Mouse (Mus musculus): Measurements from ENCODE around the gene Gigyf1. TPM values are rescaled to one million over a fixed set of nuclear protein-coding genes. Genes with fewer than 3 reads are reported as not detected.
A peak's percentile ranks its signal among the peaks of the same experiment; 100 is the strongest.

Gigyf1 gene
- polyA plus RNA-seq, 1 experiment from 2014 or later, result 23.5 TPM

DNA sequence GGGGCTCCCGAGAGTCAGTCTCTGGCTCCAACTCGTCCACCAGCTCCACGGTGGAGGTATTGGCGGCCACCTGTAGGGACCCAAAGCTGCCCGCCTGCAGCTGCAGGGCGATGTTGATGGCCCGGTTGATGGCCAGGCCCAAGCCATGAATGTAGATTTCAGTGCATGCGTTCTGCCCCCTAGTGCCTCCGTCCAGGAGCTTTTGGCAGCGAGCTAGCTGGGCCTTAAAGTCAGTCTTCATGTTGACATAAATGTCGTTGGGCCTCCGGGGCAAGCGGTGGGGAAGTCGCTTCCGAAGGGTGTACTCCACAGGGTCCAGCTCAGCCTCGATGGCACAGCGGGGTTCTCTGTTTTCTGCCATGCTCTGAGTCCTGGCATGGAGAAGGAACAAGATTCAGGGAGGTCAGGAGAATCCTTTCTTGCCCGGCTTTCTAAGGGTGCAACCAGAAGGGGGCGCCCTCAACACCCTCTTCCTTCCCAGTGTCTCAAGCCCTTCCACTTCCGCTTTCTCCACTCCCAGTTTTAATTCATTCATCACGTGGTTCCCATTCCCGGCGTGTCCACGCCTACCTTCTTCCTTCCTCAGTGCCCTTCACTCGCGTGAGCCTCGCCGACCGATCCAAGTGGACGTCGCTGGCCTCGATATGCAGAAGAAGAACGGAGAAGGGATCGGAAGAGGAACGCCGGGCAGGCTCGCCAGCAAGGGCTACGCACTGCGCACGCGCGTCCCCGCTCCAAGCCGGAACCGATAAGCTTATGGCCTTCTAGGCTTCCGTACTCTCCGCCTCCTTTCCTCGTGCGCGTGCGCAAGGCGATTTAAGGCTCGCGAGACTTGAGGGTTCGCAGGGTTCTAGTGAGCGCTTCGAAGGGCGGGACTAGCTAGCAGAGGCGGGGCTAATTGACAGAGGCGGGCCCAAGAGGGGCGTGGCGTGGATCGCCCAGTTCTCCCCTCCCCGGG, 16.4 kb upstream of the Gigyf1 start, which contains the start of gene Pop7:
TSS of gene Pop7 (minus strand) at position 810 of the 958 bp plus-strand sequence.
- no peaks in the 10 kb centered on the region for H3K9me3 ChIP-seq
- no peaks in the 10 kb centered on the region for H3K36me3 ChIP-seq (replicated peaks)
- H3K27me3 ChIP-seq (replicated peaks), result no peaks in the 10 kb centered on the region
- peak within 1 kb of the TSS; percentile 64 for H3K4me3 ChIP-seq
- peak within 1 kb of the TSS; percentile 98 for H3K27ac ChIP-seq
- H3K9ac ChIP-seq, result peak within 1 kb of the TSS; percentile 70
- 2% methylated on average over 64 of the region's 64 CpGs for WGBS
- ATAC-seq (replicated peaks), result peak; percentile 95
- peak within 1 kb of the TSS; percentile 83 for H3K4me2 ChIP-seq
- H3K4me1 ChIP-seq, result peaks cover 18% of the 10 kb centered on the region

DNA sequence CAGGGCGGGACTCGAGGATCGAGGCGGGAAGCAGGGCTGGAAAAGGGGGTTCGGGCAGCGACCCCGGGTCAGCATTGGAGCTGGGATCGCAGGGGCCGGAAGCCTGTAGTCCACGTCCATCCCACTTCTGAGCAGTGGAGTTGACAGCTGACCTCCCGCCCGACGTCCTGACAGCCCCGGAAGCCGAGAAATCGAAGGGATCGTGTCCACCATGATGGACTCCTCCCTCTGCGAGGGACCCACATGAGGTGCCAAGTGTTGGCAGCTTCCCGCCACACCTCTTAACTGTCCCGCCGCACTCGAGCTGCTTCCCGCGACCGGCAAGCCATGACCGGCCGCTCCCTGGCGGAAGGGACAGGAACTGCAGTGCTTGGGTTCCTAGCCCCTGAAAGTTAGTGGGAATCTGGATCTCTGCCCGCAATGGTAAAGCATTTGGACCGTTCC, 15.7 kb upstream of the Gigyf1 start:
- WGBS, result under 1% methylated on average over 30 of the region's 30 CpGs
- H3K27ac ChIP-seq, result peak overlapping the region; percentile 98
- H3K4me3 ChIP-seq, result peak overlapping the region; percentile 64
- peaks cover 18% of the 10 kb centered on the region for H3K4me1 ChIP-seq
- no peaks in the 10 kb centered on the region for H3K27me3 ChIP-seq (replicated peaks)
- peak overlapping the region; percentile 56 for H3K9ac ChIP-seq
- ATAC-seq (replicated peaks), result peak; percentile 84
- H3K4me2 ChIP-seq, result peak overlapping the region; percentile 83
- no peaks in the 10 kb centered on the region for H3K36me3 ChIP-seq (replicated peaks)
- no peaks in the 10 kb centered on the region for H3K9me3 ChIP-seq

DNA sequence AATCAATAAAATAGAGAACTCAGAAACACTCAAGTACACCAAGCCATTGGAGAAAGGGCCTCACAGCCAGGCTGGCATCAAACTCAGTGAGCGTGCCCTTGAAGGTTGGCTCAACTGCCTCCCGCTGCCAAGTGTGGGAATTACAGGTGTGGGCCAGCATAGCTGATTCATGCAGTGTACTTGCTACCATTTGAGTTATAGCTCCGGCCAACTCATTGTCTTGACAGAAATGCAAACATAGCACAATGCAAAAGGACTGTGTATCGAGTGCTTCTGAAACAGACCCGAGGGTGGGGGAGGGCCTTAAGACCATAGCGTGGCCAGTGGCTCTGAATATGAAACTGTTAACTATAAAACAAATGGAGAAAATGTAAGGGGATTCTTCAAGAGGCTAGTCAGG, 14.3 kb upstream of the Gigyf1 start:
- H3K27ac ChIP-seq, result no peak overlapping the region

DNA sequence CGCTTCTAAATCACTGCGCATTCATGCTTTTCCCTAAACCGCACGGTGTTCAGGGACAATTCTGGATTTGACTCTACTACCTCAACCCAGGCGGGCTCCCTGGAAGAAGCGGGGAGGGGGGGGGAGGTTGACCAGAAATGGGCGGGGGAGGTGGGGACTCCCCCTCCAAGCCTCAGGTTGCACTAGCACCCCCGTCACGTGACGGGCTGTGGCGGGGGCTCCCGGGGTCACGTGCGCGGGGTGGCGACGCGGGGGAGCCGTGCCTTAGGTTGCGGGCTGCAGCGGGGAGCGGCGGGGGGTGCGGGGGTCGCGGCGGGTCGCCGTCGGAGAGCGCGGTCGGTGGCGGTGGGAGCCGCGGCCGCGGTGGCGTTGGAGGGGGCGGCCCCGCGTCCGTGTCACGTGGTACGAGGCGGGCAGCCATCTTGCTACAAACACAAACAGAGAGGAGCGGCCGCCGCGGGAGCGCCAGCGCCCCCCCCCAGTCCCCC, 8.3 kb upstream of the Gigyf1 start:
- Histone ChIP-seq H3K9me3 (no peaks in the 10 kb centered on the region), H3K4me1 (peaks cover 41% of the 10 kb centered on the region), H3K9ac (peak overlapping the region; percentile 96), H3K27me3 (replicated peaks) (no peaks in the 10 kb centered on the region), H3K27ac (peak overlapping the region; percentile 86), H3K4me3 (peak overlapping the region; percentile 93), H3K36me3 (replicated peaks) (no peaks in the 10 kb centered on the region), H3K4me2 (peak overlapping the region; percentile 82)
- ATAC-seq (replicated peaks), result peak; percentile 62
- 2% methylated on average over 37 of the region's 52 CpGs for WGBS

More for the DNA sequence above, 14.3 kb upstream of the Gigyf1 start:
- Histone ChIP-seq H3K27me3 (replicated peaks) (no peaks in the 10 kb centered on the region), H3K4me3 (no peak overlapping the region), H3K9me3 (no peaks in the 10 kb centered on the region), H3K4me1 (peaks cover 18% of the 10 kb centered on the region), H3K36me3 (replicated peaks) (no peaks in the 10 kb centered on the region), H3K4me2 (no peak overlapping the region), H3K9ac (no peak overlapping the region)
- no peak for ATAC-seq (replicated peaks)
- 87% methylated on average over 6 of the region's 6 CpGs for WGBS

DNA sequence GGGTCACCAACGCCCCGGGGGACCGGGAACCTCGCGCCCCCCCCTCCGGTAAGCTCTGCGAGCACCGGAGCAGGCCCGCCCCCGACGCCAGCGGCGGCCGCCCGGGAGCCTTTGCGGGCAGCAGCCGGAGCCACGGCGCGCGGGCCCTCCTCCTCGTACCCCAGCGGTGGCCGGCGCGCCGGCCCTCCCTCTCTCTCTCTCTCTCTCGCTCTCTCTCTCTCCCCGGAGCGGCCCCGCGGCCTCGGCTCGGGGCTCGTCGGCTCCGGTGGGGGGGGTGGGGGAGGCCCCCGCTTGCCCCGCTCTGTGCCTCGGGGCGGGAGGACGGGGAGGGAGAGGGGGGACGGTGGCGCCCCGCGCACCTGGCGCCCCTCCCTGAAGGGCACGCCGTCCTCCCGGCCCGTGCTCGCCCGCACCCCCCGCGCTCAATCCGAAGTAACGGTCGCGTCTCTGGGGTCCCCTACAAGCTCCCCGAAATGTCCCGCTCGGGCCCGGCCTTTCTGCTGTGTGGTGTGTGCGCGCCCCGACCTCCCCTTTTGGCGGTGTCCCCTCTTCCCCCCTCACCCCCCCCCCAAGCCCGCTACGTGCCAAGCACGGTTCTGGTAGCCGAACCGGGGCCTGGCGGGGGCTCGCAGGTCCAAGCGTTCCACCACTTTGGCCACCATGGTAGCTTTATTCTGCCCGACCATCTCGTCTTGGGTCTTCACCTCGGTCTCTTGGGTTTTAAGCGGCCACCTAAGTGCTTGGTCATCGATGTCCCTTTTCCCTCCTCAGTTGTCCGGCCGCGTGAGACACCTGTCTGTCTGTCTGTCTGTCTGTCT, 7.6 kb upstream of the Gigyf1 start:
- peak overlapping the region; percentile 93 for H3K4me3 ChIP-seq
- WGBS, result under 1% methylated on average over 51 of the region's 83 CpGs
- no peaks in the 10 kb centered on the region for H3K27me3 ChIP-seq (replicated peaks)
- no peaks in the 10 kb centered on the region for H3K36me3 ChIP-seq (replicated peaks)
- H3K9ac ChIP-seq, result peak overlapping the region; percentile 96
- no peaks in the 10 kb centered on the region for H3K9me3 ChIP-seq
- peaks cover 48% of the 10 kb centered on the region for H3K4me1 ChIP-seq
- peak overlapping the region; percentile 86 for H3K27ac ChIP-seq
- ATAC-seq (replicated peaks), result peak; percentile 41
- peak overlapping the region; percentile 82 for H3K4me2 ChIP-seq

DNA sequence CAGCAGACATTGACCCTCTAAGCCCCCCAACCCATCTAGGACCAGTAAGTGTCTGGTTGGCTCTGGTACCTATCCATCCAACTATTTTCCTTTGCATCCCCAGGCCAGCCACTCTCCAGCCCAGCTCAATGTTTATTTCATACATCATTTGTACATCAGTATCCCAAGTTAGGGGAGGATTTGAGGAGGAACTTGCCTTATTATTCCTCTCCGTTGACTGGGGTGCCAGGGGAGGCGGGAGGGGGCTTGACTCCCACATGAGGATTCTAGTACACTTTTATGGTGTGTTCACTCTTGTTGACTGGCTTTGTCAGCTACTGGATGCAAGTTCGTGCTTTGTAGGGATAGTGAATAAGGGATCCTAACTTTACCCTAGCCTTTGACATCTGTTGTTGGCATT, 6.6 kb upstream of the Gigyf1 start:
- Histone ChIP-seq H3K36me3 (replicated peaks) (no peaks in the 10 kb centered on the region), H3K4me1 (peaks cover 52% of the 10 kb centered on the region), H3K4me3 (peak overlapping the region; percentile 93), H3K27me3 (replicated peaks) (no peaks in the 10 kb centered on the region), H3K27ac (peak overlapping the region; percentile 86), H3K9ac (peak overlapping the region; percentile 96), H3K9me3 (no peaks in the 10 kb centered on the region), H3K4me2 (peak overlapping the region; percentile 82)
- ATAC-seq (replicated peaks), result no peak
- WGBS, result 60% methylated on average over 3 of the region's 3 CpGs

DNA sequence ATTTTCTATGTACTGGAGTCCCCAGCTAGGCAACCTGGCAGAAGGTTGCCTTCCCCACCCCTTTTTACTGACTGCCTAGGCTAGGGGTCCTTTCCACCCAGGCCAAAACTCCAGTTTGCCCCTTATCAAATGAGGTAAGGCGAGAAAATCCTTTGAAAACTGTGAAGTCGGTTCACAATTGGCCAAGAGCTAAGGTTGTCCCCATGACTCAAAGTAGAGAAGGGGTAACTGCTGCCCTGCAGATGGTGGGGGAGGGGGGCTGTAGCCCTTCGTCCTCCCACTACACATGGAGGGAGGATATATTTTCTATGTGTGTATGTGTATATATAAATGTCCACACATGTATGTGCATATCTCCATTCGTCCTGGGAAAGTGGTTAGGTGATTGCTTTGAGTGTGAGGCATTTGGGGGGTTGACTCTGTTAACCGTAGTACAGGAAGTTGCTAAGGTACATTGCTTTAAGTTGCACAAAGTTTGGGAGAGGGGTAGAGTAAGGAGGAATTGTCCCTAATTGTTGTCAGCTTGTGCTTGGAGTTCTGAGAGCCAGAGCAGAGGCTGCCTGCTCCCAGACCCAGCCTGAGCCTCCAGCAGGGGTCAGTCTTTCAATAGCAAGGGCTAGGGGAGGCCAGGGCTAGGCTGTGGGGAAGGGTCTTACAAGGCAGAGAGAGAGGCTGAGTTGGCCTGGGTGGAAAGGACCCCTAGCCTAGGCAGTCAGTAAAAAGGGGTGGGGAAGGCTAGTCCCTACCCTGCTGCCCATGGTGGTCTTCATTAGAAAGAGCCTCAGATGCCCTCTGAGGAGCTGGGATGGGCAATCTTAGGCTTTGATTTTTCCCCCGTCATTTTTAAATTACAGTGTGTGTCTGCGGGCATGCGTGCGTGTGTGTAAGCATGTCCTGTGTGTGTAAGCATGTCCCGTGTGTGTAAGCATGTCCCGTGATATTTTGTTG, 5.2 kb upstream of the Gigyf1 start:
- Histone ChIP-seq H3K9ac (no peak overlapping the region), H3K36me3 (replicated peaks) (peaks cover 1% of the 10 kb centered on the region; the same call in 1 of the 2 replicates), H3K4me3 (peak overlapping the region; percentile 93; the same call in 1 of the 2 replicates), H3K9me3 (no peaks in the 10 kb centered on the region), H3K4me1 (peaks cover 52% of the 10 kb centered on the region), H3K27ac (no peak overlapping the region), H3K27me3 (replicated peaks) (no peaks in the 10 kb centered on the region), H3K4me2 (peak overlapping the region; percentile 82)
- WGBS, result 80% methylated on average over 11 of the region's 11 CpGs
- 0 out of 2 replicates have a peak, but pooled peaks have one; percentile 48 for ATAC-seq (replicated peaks)

DNA sequence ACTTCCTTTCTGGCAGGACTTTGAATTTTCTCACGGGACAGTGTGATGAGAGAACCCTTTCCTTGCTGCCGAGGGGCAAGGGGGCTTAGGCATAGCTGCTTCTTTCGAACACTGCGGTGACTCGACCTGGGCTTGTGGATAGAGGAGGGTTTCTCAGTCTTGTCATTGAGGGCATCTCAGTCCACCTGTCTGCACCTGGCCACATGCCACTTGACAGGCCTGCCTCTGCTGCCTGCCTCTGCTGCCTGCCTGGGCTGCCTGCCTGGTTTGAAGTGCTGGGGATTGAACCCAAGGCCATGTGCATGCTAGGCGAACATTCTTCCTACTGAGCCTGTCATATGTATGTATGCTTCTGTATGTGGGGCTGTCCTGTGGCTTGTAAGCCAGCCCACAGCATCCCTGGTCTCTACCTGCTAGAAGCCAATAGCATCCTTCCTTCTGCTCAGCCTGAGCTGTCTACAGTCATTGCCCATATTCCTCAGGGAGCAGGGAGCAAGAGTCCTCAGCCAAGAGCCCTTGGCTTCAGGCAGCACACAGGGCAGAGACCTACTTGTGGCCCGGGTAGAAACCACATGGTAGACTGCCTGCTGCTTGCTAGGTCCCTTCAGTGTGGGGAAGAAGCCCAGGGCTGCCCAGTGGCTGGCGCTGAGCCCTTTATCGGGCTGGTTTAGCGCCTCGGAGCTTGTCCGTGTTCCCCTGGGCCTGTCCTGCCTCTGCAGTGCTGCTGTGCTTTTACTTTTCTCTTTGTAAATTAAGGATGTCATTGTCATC, 4.2 kb upstream of the Gigyf1 start:
- ATAC-seq (replicated peaks), result no peak
- peaks cover 11% of the 10 kb centered on the region; the same call in 1 of the 2 replicates for H3K36me3 ChIP-seq (replicated peaks)
- no peaks in the 10 kb centered on the region for H3K9me3 ChIP-seq
- peak overlapping the region; percentile 82; the same call in 1 of the 2 replicates for H3K4me2 ChIP-seq
- 81% methylated on average over 12 of the region's 12 CpGs for WGBS
- peaks cover 52% of the 10 kb centered on the region for H3K4me1 ChIP-seq
- H3K9ac ChIP-seq, result peak overlapping the region; percentile 21; the same call in 1 of the 2 replicates
- H3K4me3 ChIP-seq, result no peak overlapping the region
- H3K27ac ChIP-seq, result no peak overlapping the region
- no peaks in the 10 kb centered on the region for H3K27me3 ChIP-seq (replicated peaks)

DNA sequence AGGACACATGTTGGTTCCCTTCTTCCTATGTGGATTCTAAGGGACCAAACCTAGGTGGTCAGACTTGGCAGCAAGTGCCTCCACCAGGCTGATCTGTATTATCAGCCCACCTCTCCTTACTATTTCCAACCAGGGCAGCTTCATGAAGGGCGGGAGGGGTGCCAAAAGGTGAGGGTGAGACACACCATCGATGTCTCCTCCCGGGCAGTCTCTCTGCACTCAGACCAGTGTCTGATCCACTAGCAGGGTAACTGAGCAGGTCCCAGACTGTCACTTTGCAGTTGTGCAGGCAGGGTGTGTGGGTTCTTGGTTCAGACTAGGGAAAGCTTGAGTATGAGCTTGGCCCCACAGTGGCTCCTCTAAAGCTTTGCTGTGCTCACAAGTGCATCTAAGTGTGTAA, 3.5 kb upstream of the Gigyf1 start:
- Histone ChIP-seq H3K36me3 (replicated peaks) (peaks cover 18% of the 10 kb centered on the region; the same call in 1 of the 2 replicates), H3K4me2 (no peak overlapping the region), H3K27ac (no peak overlapping the region), H3K9ac (no peak overlapping the region), H3K4me3 (no peak overlapping the region), H3K27me3 (replicated peaks) (no peaks in the 10 kb centered on the region), H3K9me3 (no peaks in the 10 kb centered on the region), H3K4me1 (peaks cover 52% of the 10 kb centered on the region)
- 100% methylated on average over 3 of the region's 3 CpGs for WGBS
- no peak for ATAC-seq (replicated peaks)

DNA sequence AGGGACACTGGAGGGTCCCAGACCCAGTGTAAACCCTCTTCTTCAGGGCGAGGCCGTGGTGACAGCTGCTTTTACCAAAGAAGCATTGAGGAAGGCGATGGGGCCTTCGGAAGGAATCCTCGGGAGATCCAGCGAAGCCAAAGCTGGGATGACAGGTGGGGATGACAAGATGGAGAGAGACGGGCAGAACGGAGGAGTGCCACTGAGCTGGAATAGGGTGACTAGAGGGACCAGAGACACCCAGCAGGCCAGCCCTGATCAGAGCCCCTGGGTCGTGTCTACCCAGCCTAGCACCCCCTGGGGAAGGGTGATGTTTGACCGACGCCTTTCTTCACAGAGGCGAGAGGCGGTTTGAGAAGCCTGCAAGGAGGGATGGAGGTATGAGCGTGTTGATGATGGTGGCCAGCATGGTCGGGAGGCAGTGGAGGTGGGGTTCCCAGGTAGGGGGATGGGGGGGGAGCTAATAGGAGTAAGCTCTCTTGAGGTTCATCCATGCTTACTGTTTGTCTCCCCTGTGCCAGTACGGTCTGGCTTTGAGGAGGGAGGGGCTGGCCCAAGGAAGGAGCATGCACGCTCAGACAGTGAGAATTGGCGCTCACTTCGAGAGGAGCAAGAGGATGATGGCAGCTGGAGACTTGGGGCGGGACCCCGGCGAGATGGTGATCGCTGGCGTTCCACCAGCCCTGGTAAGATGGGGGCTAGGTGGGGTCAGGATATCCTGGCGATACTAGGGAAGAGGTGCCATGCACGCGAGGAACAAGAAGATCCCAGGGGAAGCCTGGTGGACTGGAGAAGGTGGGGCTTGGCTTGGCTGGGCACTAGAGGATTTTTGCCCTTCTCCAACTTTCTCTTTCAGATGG, 1.6 kb downstream of the Gigyf1 start:
- 91% methylated on average over 27 of the region's 27 CpGs for WGBS
- H3K4me1 ChIP-seq, result peaks cover 12% of the 10 kb centered on the region
- H3K27ac ChIP-seq, result no peak overlapping the region
- no peaks in the 10 kb centered on the region for H3K27me3 ChIP-seq (replicated peaks)
- no peak overlapping the region for H3K4me3 ChIP-seq
- H3K4me2 ChIP-seq, result no peak overlapping the region
- no peak overlapping the region for H3K9ac ChIP-seq
- ATAC-seq (replicated peaks), result no peak
- H3K36me3 ChIP-seq (replicated peaks), result peaks cover 63% of the 10 kb centered on the region
- H3K9me3 ChIP-seq, result no peaks in the 10 kb centered on the region

Measured in midbrain, embryonic 15.5 days (tissue).